Mouse (Mus musculus) spleen, adult 2 months (tissue): ENCODE data around the gene Polr2c.
A peak's percentile ranks its signal among the peaks of the same experiment; 100 is the strongest.

Source experiments
- CTCF ChIP-seq: fragments of 200-500 bp; IDR thresholded peaks from 2 replicates; pipeline ENCODE4 v1.5.1; 2011; ENCODE audit warnings: mild to moderate bottlenecking, inconsistent platforms; ENCODE audit not compliant: insufficient read depth, insufficient read length, insufficient replicate concordance; ENCODE audit errors: extremely low read depth
- POLR2A ChIP-seq: fragments of 200-500 bp; IDR thresholded peaks from 2 replicates; pipeline ENCODE4 v1.6.1; 2011; ENCODE audit warnings: low read depth, low read length, inconsistent platforms

DNA sequence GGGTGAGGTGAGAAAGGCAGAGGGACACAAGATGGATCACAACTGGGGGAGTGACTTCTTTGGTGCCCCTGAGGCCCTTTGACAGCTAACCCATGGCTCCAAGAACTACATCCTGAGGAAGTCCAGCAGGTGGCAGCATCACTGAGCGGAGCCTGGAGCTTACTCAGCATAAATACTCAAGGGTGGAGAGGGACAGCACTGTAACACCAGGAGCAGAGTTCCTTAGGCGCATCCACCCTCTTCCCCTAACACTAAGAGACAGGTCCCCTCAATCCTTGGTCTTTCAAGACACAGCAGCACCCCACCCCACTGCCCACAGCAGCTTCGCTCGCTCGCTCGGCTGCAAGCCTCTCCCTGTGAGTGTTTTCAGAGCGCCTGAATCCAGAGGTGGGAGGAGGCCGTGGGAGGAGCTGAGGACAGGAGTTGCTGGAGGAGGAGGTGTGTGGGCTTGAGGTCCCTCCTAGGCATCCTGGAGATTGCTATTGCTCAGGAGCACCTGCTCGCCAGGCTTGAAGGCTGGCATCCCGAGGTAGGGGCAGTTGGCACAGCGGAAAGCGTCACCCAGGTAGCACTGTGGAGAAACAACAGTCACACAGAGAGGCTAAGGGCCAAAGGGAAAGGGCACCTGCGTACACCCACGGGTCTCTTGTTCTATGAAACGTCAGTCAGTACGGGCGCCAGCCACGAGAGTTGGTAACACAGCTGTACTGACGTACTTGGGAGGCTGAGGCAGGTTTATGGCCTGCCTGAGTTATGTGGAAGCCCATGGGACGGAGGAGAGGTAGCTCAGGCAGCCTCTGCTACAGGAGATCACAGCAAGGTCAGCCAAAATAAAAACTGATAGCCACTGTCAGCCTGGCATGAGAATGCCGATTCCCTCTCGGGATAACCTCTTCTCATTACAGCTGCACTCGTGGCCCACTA is 34.4 kb upstream of the Polr2c start:
- TF ChIP-seq CTCF (peak; percentile 55; the same call in 1 of the 2 replicates), POLR2A (no peak)
